Mouse (Mus musculus): ENCODE data around the gene Rcn1.

DNA sequence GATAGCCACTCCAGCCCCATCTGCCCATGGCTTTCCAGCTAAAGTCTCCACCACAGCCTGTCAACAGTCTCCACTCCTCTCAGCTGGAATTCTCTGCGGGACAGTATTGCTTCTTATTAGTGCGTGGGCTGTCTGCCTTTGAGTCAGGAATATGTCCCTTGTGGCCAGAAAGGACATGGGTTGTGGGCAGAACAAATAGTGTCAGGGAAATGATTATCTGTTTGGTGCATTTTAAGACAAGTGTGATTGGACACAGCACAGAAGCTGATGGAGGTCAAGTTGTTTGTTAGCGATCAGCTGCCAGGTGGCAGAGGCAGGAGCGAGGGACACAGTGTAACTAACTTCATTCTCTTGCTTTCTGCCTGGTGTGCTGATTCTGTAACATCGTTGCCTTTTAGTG lies 42.3 kb downstream of the Rcn1 start:
- TF ChIP-seq EP300 (IDR thresholded peaks at IDR 0.05; ENCODE audit: insufficient read depth, low read depth, low read length) (no peak), CTCF (IDR thresholded peaks at IDR 0.05; ENCODE audit: low read depth, low read length) (no peak)
